Mouse (Mus musculus) midbrain, embryonic 12.5 days (tissue): ENCODE data around the gene Olfr9. TPM values are rescaled to one million over a fixed set of nuclear protein-coding genes. Genes with fewer than 3 reads are reported as not detected.
"Not testable (repeated sequence)": the region's sequence is repeated elsewhere in the genome, so short reads cannot be mapped to it uniquely, and the experiment has no call there.

Experiments
- ATAC-seq: fragments of 200-750 bp; cut with Nextera tagmentation; 2 replicates; pipeline ENCODE4 v1.8.0; 2017; ENCODE audit warnings: low read depth, moderate TSS enrichment, moderate library complexity; ENCODE audit not compliant: low FRiP score
- H3K27ac ChIP-seq: fragments of 300-500 bp; sonication (generic); replicated peaks from 2 replicates; pipeline ENCODE4 v1.5.1; 2016; ENCODE audit warnings: mild to moderate bottlenecking
- H3K27me3 ChIP-seq: fragments of 300-500 bp; sonication (generic); 2 replicates; pipeline ENCODE4 v1.6.1; 2016; ENCODE audit warnings: mild to moderate bottlenecking
- H3K36me3 ChIP-seq: fragments of 300-500 bp; sonication (generic); 2 replicates; pipeline ENCODE4 v1.6.1; 2016
- H3K4me1 ChIP-seq: fragments of 300-500 bp; sonication (generic); 2 replicates; pipeline ENCODE4 v1.6.1; 2016
- H3K4me2 ChIP-seq: fragments of 300-500 bp; sonication (generic); replicated peaks from 2 replicates; pipeline ENCODE4 v1.6.1; 2016; ENCODE audit warnings: mild to moderate bottlenecking, moderate library complexity
- H3K4me3 ChIP-seq: fragments of 300-500 bp; sonication (generic); 2 replicates; pipeline ENCODE4 v1.5.1; 2016; ENCODE audit warnings: mild to moderate bottlenecking
- H3K9ac ChIP-seq: fragments of 300-500 bp; sonication (generic); replicated peaks from 2 replicates; pipeline ENCODE4 v1.6.1; 2016; ENCODE audit warnings: mild to moderate bottlenecking, moderate library complexity
- H3K9me3 ChIP-seq: fragments of 300-500 bp; sonication (generic); 2 replicates; pipeline ENCODE4 v1.6.1; 2016; ENCODE audit warnings: mild to moderate bottlenecking
- WGBS: fragments of 180-500 bp; shearing (Covaris S2); methylation state at CpG from one replicate; pipeline ENCODE4 v1.1.7; 2016; 5-methylcytosine and 5-hydroxymethylcytosine counted together
- polyA plus RNA-seq: library from polyadenylated mRNA; unstranded; fragments of >200 nt; fragmentation: Nextera tagmentation; extraction: Ambion mirVana; gene quantifications from 2 replicates; pipeline ENCODE4 v1.2.1, GENCODE M21; 2016

Gene Olfr9
- polyA plus RNA-seq, 1 experiment from 2014 or later: not detected

DNA sequence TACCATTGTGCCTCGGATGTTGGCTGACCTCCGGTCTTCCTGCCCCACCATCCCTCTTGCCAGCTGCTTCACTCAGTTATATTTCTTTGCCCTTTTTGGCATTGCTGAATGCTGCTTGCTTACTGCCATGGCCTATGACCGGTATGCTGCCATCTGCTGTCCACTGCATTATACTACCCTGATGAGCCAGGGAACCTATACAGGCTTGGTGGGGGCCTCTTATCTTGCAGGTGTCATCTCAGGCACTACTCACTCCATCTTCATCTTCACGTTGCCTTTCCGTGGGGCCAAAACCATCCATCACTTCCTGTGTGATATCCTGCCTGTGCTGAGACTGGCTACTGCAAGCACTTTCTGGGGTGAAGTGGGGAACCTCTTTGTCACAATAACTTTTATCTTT is 22.3 kb downstream of the Olfr9 start:
- H3K9ac ChIP-seq, H3K4me1 ChIP-seq, H3K36me3 ChIP-seq, H3K27me3 ChIP-seq, H3K27ac ChIP-seq, H3K9me3 ChIP-seq, H3K4me3 ChIP-seq, H3K4me2 ChIP-seq, ATAC-seq: not testable (repeated sequence)
- WGBS: 59% methylated on average over 2 of the region's 5 CpGs

DNA sequence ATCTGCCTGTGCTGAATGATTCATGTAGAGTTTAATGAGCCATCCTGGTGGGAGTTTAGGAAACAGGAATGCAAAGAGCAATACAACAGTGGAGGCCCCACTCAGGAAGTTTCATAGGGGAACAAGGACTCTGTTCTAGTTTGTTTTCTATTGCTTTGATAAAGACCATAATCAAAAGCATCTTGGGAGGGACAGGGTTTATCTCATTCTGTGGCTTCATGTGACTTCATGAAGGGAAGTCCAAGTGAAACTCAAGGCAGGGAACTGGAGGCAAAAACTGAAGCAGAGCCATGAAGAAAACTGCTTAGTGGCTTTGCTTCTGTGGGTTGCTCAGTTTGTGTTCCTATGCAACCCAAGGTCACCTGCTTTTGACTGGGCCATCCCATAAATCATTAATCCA is 25.2 kb downstream of the Olfr9 start:
- no peaks in the 10 kb centered on the region for H3K9me3 ChIP-seq
- H3K4me3 ChIP-seq: no peak overlapping the region
- H3K4me1 ChIP-seq: no peaks in the 10 kb centered on the region
- H3K4me2 ChIP-seq: no peak overlapping the region
- H3K27me3 ChIP-seq: no peaks in the 10 kb centered on the region
- H3K36me3 ChIP-seq: no peaks in the 10 kb centered on the region
- no peak overlapping the region for H3K9ac ChIP-seq
- H3K27ac ChIP-seq: no peak overlapping the region
- ATAC-seq: no peak

DNA sequence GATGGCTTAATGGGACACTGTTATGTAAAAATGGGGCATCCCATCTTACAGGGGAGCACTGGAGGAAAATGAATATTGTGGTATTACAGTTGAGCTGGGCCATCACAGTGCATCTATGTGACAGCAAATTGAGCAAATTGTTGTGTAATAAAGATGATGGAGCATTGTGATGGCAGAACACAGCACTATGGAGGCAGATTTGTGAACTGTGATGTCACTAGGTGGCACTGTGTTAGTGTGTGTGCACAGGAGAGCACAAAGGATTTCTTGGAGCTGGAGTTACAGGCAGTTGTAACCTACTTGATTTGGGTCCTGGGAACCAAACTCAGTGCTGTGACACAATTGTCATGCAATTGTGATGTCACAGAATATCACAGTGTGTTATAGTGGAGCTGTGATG is 34.1 kb downstream of the Olfr9 start:
- Histone ChIP-seq H3K27ac (no peak overlapping the region), H3K36me3 (no peaks in the 10 kb centered on the region), H3K4me1 (no peaks in the 10 kb centered on the region), H3K9me3 (no peaks in the 10 kb centered on the region), H3K9ac (no peak overlapping the region), H3K27me3 (no peaks in the 10 kb centered on the region), H3K4me3 (no peak overlapping the region), H3K4me2 (no peak overlapping the region)
- 0 out of 2 replicates have a peak, but pooled peaks have one; percentile 21 for ATAC-seq

DNA sequence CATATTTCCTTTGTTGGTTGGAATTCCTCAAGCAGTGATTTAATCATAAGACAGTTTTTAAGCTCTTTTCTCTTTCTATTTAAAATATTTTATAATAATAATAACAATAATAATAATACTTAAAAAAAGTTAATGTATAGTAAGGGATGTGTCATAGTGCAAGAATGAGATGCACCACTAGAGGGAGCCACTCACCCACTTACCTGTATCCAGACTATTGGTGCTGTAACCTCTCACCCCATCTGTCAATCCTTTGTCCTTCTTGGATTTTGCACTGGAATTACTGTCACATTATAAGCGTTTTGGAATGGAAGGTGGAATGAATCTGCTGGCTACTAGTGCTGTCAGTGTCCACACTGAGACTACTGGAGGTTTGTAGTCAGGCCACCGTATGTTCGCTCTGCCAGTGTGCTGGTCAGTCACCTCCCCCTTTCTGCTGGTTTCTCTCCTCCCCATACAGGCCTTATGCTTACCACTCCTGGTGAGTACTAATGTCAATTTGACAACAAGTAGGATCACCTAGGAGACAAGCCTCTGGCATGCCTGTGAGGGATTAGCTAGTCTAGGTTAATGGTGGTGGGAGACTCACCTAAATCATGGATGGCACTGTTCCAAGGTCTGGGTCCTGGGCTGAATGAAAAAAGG is 36.9 kb downstream of the Olfr9 start:
- Histone ChIP-seq H3K27me3 (no peaks in the 10 kb centered on the region), H3K9ac (no peak overlapping the region), H3K27ac (no peak overlapping the region), H3K4me2 (no peak overlapping the region), H3K9me3 (no peaks in the 10 kb centered on the region), H3K4me1 (no peaks in the 10 kb centered on the region), H3K4me3 (no peak overlapping the region), H3K36me3 (no peaks in the 10 kb centered on the region)
- WGBS: 52% methylated on average over 3 of the region's 3 CpGs
- peak; percentile 86 for ATAC-seq

DNA sequence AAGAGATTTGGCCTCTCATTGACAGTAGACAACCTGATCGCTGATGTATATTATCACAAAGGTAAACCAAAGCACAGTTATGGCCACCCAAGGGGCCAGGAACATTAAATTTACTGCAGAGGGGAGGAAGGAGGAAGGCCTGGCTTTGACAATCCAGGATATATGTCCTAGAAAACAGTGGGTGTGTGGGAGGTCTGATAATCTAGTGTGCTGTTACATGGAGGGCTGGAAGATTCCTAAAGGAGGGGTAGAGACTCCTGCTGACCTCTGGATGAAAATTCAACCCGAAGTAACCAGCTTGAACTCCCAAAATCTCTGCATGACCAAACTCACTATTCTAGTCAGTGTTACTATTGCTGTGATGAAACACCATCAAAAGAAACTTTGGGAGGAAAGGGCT is 39.1 kb downstream of the Olfr9 start:
- H3K9me3 ChIP-seq: no peaks in the 10 kb centered on the region
- H3K4me3 ChIP-seq: no peak overlapping the region
- WGBS: 83% methylated on average over 2 of the region's 2 CpGs
- no peak for ATAC-seq
- no peak overlapping the region for H3K4me2 ChIP-seq
- H3K27ac ChIP-seq: no peak overlapping the region
- no peaks in the 10 kb centered on the region for H3K4me1 ChIP-seq
- H3K27me3 ChIP-seq: no peaks in the 10 kb centered on the region
- H3K36me3 ChIP-seq: no peaks in the 10 kb centered on the region
- H3K9ac ChIP-seq: no peak overlapping the region

DNA sequence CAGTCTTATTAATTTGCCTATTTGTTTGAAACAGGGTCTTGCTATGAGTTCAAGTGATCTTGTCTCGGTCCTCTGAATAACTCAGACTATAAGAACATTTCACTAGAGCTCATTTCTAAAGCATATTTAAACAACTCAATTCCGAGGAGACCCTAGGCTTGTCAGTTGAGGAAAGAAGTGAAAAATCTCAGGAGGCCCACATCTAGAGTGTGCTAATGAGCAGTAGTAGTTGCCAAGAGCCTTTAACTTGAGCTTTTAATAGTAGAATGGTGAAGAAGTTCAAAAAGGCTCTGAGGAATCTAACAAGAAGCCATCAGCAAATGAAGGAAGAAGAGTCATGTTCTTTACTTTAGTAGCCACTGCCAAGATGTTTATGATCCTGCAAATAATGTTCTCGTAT is 50.6 kb downstream of the Olfr9 start, which contains the start of gene Olfr764-ps1:
TSS of gene Olfr764-ps1 (minus strand) at position 101 of the 400 bp plus-strand sequence.
- Histone ChIP-seq H3K27ac (no peak within 1 kb of the TSS), H3K27me3 (no peaks in the 10 kb centered on the region), H3K4me3 (no peak within 1 kb of the TSS), H3K4me2 (no peak within 1 kb of the TSS), H3K36me3 (no peaks in the 10 kb centered on the region), H3K9me3 (no peaks in the 10 kb centered on the region), H3K4me1 (no peaks in the 10 kb centered on the region), H3K9ac (no peak within 1 kb of the TSS)
- 85% methylated on average over 3 of the region's 3 CpGs for WGBS
- ATAC-seq: no peak

Other genes with a start within 250 kb of the Olfr9 start
- gene Dgka, start 244.6 kb upstream of the Olfr9 start, polyA plus RNA-seq: 3.9 and 4.8 TPM in 2 replicates
- 50.5 and 54.6 TPM in 2 replicates for gene Pym1, start 241.5 kb upstream of the Olfr9 start, polyA plus RNA-seq
- gene Mmp19, start 198.5 kb upstream of the Olfr9 start, polyA plus RNA-seq: 0.61 and 0.97 TPM in 2 replicates
- 57.9 and 59.8 TPM in 2 replicates for gene Dnajc14, start 185.4 kb upstream of the Olfr9 start, polyA plus RNA-seq
- 21.4 and 24.0 TPM in 2 replicates for gene Tmem198b, start 185.1 kb upstream of the Olfr9 start, polyA plus RNA-seq
- gene Sarnp, start 172.1 kb upstream of the Olfr9 start, polyA plus RNA-seq: 217 and 219 TPM in 2 replicates
- gene Ormdl2, start 167.8 kb upstream of the Olfr9 start, polyA plus RNA-seq: 38.5 and 41.7 TPM in 2 replicates
- 10.8 and 12.0 TPM in 2 replicates for gene Gdf11, start 97.7 kb upstream of the Olfr9 start, polyA plus RNA-seq
- gene Cd63, start 88.4 kb upstream of the Olfr9 start, polyA plus RNA-seq: 168 and 190 TPM in 2 replicates
- gene Rdh5, start 66.5 kb upstream of the Olfr9 start, polyA plus RNA-seq: 16.2 and 16.6 TPM in 2 replicates
- 235 and 249 TPM in 2 replicates for gene Bloc1s1, start 65.4 kb upstream of the Olfr9 start, polyA plus RNA-seq
- 2.1 TPM in 2 replicates for gene Itga7, start 55.6 kb upstream of the Olfr9 start, polyA plus RNA-seq
- gene Mettl7b, start 28.4 kb upstream of the Olfr9 start, polyA plus RNA-seq: not detected in 2 replicates
- not detected in 2 replicates for gene Olfr763, start 21.4 kb downstream of the Olfr9 start, polyA plus RNA-seq
- not detected in 2 replicates for gene Olfr764-ps1, start 50.5 kb downstream of the Olfr9 start, polyA plus RNA-seq
- not detected in 2 replicates for gene Olfr765, start 60.6 kb downstream of the Olfr9 start, polyA plus RNA-seq
- not detected in 2 replicates for gene Olfr766-ps1, start 79.5 kb downstream of the Olfr9 start, polyA plus RNA-seq
- gene Olfr767, start 93.5 kb downstream of the Olfr9 start, polyA plus RNA-seq: not detected in 2 replicates
- gene Olfr768, start 109.9 kb downstream of the Olfr9 start, polyA plus RNA-seq: not detected in 2 replicates
- gene Olfr769, start 128.4 kb downstream of the Olfr9 start, polyA plus RNA-seq: not detected in 2 replicates
- not detected in 2 replicates for gene Olfr770, start 149.6 kb downstream of the Olfr9 start, polyA plus RNA-seq
- not detected in 2 replicates for gene Olfr771, start 175.3 kb downstream of the Olfr9 start, polyA plus RNA-seq
- not detected in 2 replicates for gene Olfr772, start 188.5 kb downstream of the Olfr9 start, polyA plus RNA-seq
- not detected in 2 replicates for gene Olfr773, start 198.0 kb downstream of the Olfr9 start, polyA plus RNA-seq
- gene Olfr774, start 246.8 kb downstream of the Olfr9 start, polyA plus RNA-seq: not detected in 2 replicates